Mouse (Mus musculus): ENCODE data around the gene Sco2. TPM values are rescaled to one million over a fixed set of nuclear protein-coding genes. Genes with fewer than 3 reads are reported as not detected.

Gene Sco2
- polyA plus RNA-seq, 2 experiments, result 7.5 to 19.8 TPM

GRCm38 (mm10) chr15:89341678-89342077, 32.0 kb downstream of the Sco2 start:
- no peak overlapping the region for H3K27ac ChIP-seq (replicated peaks; ENCODE audit: low read depth, low read length)
- WGBS, result 42% methylated on average over 1 of the region's 1 CpGs
- no peak for DNase-seq (ENCODE audit: low spot score)

GRCm38 (mm10) chr15:89340136-89340535, 33.5 kb downstream of the Sco2 start:
- Histone ChIP-seq H3K4me3 (replicated peaks; ENCODE audit: low read length) (no peak overlapping the region), H3K27me3 (ENCODE audit: control insufficient read depth, insufficient read depth, low read length) (no peaks in the 10 kb centered on the region), H3K4me2 (replicated peaks; ENCODE audit: low read depth, low read length, severe bottlenecking) (no peak overlapping the region), H3K4me1 (ENCODE audit: control insufficient read depth, insufficient read depth, low read length) (no peaks in the 10 kb centered on the region), H3K9me3 (ENCODE audit: control insufficient read depth, low read length) (no peaks in the 10 kb centered on the region), H3K36me3 (ENCODE audit: control insufficient read depth, insufficient read depth, low read length) (no peaks in the 10 kb centered on the region), H3K27ac (replicated peaks; ENCODE audit: low read depth, low read length) (no peak overlapping the region), H3K9ac (ENCODE audit: low read depth, low read length, severe bottlenecking) (no peak overlapping the region)
- no peak for ATAC-seq (ENCODE audit: low FRiP score, low read depth)
- WGBS, result 72% methylated on average over 3 of the region's 3 CpGs
- no peak for TF ChIP-seq POLR2A (IDR thresholded peaks at IDR 0.05; ENCODE audit: borderline replicate concordance, extremely low read depth, insufficient read depth, insufficient read length)
- no peak for DNase-seq (ENCODE audit: low spot score)

More at GRCm38 (mm10) chr15:89341678-89342077, 32.0 kb downstream of the Sco2 start:
- H3K27me3 ChIP-seq (ENCODE audit: control insufficient read depth, insufficient read depth, low read length), result no peaks in the 10 kb centered on the region
- no peaks in the 10 kb centered on the region for H3K4me1 ChIP-seq (ENCODE audit: control insufficient read depth, insufficient read depth, low read length)
- ATAC-seq (ENCODE audit: low FRiP score, low read depth), result no peak
- no peaks in the 10 kb centered on the region for H3K9me3 ChIP-seq (ENCODE audit: control insufficient read depth, low read length)
- no peak overlapping the region for H3K4me3 ChIP-seq (replicated peaks; ENCODE audit: low read length)
- H3K4me2 ChIP-seq (replicated peaks; ENCODE audit: low read depth, low read length, severe bottlenecking), result no peak overlapping the region
- H3K9ac ChIP-seq (ENCODE audit: low read depth, low read length, severe bottlenecking), result no peak overlapping the region
- H3K36me3 ChIP-seq (ENCODE audit: control insufficient read depth, insufficient read depth, low read length), result no peaks in the 10 kb centered on the region
- no peak for TF ChIP-seq POLR2A (IDR thresholded peaks at IDR 0.05; ENCODE audit: borderline replicate concordance, extremely low read depth, insufficient read depth, insufficient read length)

GRCm38 (mm10) chr15:89339696-89340095, 34.0 kb downstream of the Sco2 start:
- no peak for ATAC-seq (ENCODE audit: low FRiP score, low read depth)
- no peak for TF ChIP-seq POLR2A (IDR thresholded peaks at IDR 0.05; ENCODE audit: borderline replicate concordance, extremely low read depth, insufficient read depth, insufficient read length)
- H3K27me3 ChIP-seq (ENCODE audit: control insufficient read depth, insufficient read depth, low read length), result no peaks in the 10 kb centered on the region

GRCm38 (mm10) chr15:89336422-89336821, 37.2 kb downstream of the Sco2 start:
- no peak overlapping the region for H3K4me2 ChIP-seq (replicated peaks; ENCODE audit: low read depth, low read length, severe bottlenecking)
- DNase-seq (ENCODE audit: low spot score) (no peak), ATAC-seq (ENCODE audit: low FRiP score, low read depth) (no peak)
- no peak overlapping the region for H3K27ac ChIP-seq (replicated peaks; ENCODE audit: low read depth, low read length)
- H3K36me3 ChIP-seq (ENCODE audit: control insufficient read depth, insufficient read depth, low read length), result no peaks in the 10 kb centered on the region
- 82% methylated on average over 14 of the region's 14 CpGs for WGBS
- no peak overlapping the region for H3K4me3 ChIP-seq (replicated peaks; ENCODE audit: low read length)
- no peak for TF ChIP-seq POLR2A (IDR thresholded peaks at IDR 0.05; ENCODE audit: borderline replicate concordance, extremely low read depth, insufficient read depth, insufficient read length)
- H3K9ac ChIP-seq (ENCODE audit: low read depth, low read length, severe bottlenecking), result no peak overlapping the region
- H3K4me1 ChIP-seq (ENCODE audit: control insufficient read depth, insufficient read depth, low read length), result no peaks in the 10 kb centered on the region
- no peaks in the 10 kb centered on the region for H3K27me3 ChIP-seq (ENCODE audit: control insufficient read depth, insufficient read depth, low read length)
- no peaks in the 10 kb centered on the region for H3K9me3 ChIP-seq (ENCODE audit: control insufficient read depth, low read length)

More at GRCm38 (mm10) chr15:89339696-89340095, 34.0 kb downstream of the Sco2 start:
- Histone ChIP-seq H3K9me3 (ENCODE audit: control insufficient read depth, low read length) (no peaks in the 10 kb centered on the region), H3K4me2 (replicated peaks; ENCODE audit: low read depth, low read length, severe bottlenecking) (no peak overlapping the region), H3K27ac (replicated peaks; ENCODE audit: low read depth, low read length) (no peak overlapping the region), H3K4me1 (ENCODE audit: control insufficient read depth, insufficient read depth, low read length) (no peaks in the 10 kb centered on the region), H3K36me3 (ENCODE audit: control insufficient read depth, insufficient read depth, low read length) (no peaks in the 10 kb centered on the region), H3K4me3 (replicated peaks; ENCODE audit: low read length) (no peak overlapping the region), H3K9ac (ENCODE audit: low read depth, low read length, severe bottlenecking) (no peak overlapping the region)
- DNase-seq (ENCODE audit: low spot score), result no peak
- 91% methylated on average over 2 of the region's 2 CpGs for WGBS

- Histone ChIP-seq H3K4me1 (ENCODE audit: control insufficient read depth, insufficient read depth, low read length) (no peaks in the 10 kb centered on the region), H3K4me2 (replicated peaks; ENCODE audit: low read depth, low read length, severe bottlenecking) (no peak overlapping the region), H3K9me3 (ENCODE audit: control insufficient read depth, low read length) (no peaks in the 10 kb centered on the region), H3K9ac (ENCODE audit: low read depth, low read length, severe bottlenecking) (no peak overlapping the region), H3K36me3 (ENCODE audit: control insufficient read depth, insufficient read depth, low read length) (no peaks in the 10 kb centered on the region), H3K4me3 (replicated peaks; ENCODE audit: low read length) (no peak overlapping the region), H3K27ac (replicated peaks; ENCODE audit: low read depth, low read length) (no peak overlapping the region), H3K27me3 (ENCODE audit: control insufficient read depth, insufficient read depth, low read length) (no peaks in the 10 kb centered on the region)
- DNase-seq (ENCODE audit: low spot score) (no peak), ATAC-seq (ENCODE audit: low FRiP score, low read depth) (no peak)
- TF ChIP-seq POLR2A (IDR thresholded peaks at IDR 0.05; ENCODE audit: borderline replicate concordance, extremely low read depth, insufficient read depth, insufficient read length), result no peak
- WGBS, result 80% methylated on average over 17 of the region's 17 CpGs
Observed at GRCm38 (mm10) chr15:89334774-89335537, 38.7 kb downstream of the Sco2 start.
